Mouse (Mus musculus) liver, postnatal 0 days (tissue): ENCODE results near the gene Icam4. TPM values are rescaled to one million over a fixed set of nuclear protein-coding genes. Genes with fewer than 3 reads are reported as not detected.
A peak's percentile ranks its signal among the peaks of the same experiment; 100 is the strongest.

Source experiments
- ATAC-seq: fragments of 200-750 bp; cut with Nextera tagmentation; 2 replicates; pipeline ENCODE4 v1.8.0; 2017; ENCODE audit warnings: mild to moderate bottlenecking, moderate library complexity
- DNase-seq: peaks from one replicate; pipeline ENCODE4 v3.0.0-alpha.2; 2016
- H3K27ac ChIP-seq: fragments of 300-500 bp; sonication (generic); 2 replicates; pipeline ENCODE4 v1.5.1; 2014; ENCODE audit warnings: antibody characterized with exemption, moderate library complexity, mild to moderate bottlenecking, low read depth
- H3K27me3 ChIP-seq: fragments of 300-500 bp; sonication (generic); 2 replicates; pipeline ENCODE4 v1.6.1; 2014; ENCODE audit warnings: low read length, control low read depth, mixed read lengths; ENCODE audit not compliant: insufficient read depth
- H3K36me3 ChIP-seq: fragments of 300-500 bp; sonication (generic); replicated peaks from 2 replicates; pipeline ENCODE4 v1.6.1; 2014; ENCODE audit warnings: mild to moderate bottlenecking, control low read depth, low read length, moderate library complexity, mixed read lengths; ENCODE audit not compliant: insufficient read depth
- H3K4me1 ChIP-seq: fragments of 300-500 bp; sonication (generic); 2 replicates; pipeline ENCODE4 v1.6.1; 2014; ENCODE audit warnings: antibody characterized with exemption, mild to moderate bottlenecking, control low read depth; ENCODE audit not compliant: insufficient read depth
- H3K4me2 ChIP-seq: fragments of 300-500 bp; sonication (generic); 2 replicates; pipeline ENCODE4 v1.6.1; 2014; ENCODE audit warnings: low read depth, mild to moderate bottlenecking, low read length, moderate library complexity, mixed read lengths
- H3K4me3 ChIP-seq: fragments of 300-500 bp; sonication (generic); 2 replicates; pipeline ENCODE4 v1.5.1; 2014; ENCODE audit warnings: low read depth, low read length
- H3K9ac ChIP-seq: fragments of 300-500 bp; sonication (generic); replicated peaks from 2 replicates; pipeline ENCODE4 v1.6.1; 2014; ENCODE audit warnings: mild to moderate bottlenecking, moderate library complexity
- H3K9me3 ChIP-seq: fragments of 300-500 bp; sonication (generic); 2 replicates; pipeline ENCODE4 v1.6.1; 2016; ENCODE audit warnings: mild to moderate bottlenecking, control low read depth, low read length, mixed read lengths
- CTCF ChIP-seq: sonication (generic); IDR thresholded peaks from 2 replicates; pipeline ENCODE4 v1.5.1; 2016; ENCODE audit warnings: antibody characterized with exemption, low read depth
- EP300 ChIP-seq: IDR thresholded peaks from 2 replicates; pipeline ENCODE4 v1.6.1; 2016; ENCODE audit warnings: antibody characterized with exemption, low read depth, mild to moderate bottlenecking
- WGBS: fragments of 180-500 bp; shearing (Covaris S2); extraction: QIAGEN DNeasy Blood & Tissue Kit; methylation state at CpG from one replicate; pipeline ENCODE4 v1.1.7; 2014; ENCODE audit not compliant: insufficient replicate concordance; 5-methylcytosine and 5-hydroxymethylcytosine counted together
- polyA plus RNA-seq: library from polyadenylated mRNA; unstranded; fragments of >200 nt; fragmentation: Nextera tagmentation; extraction: Ambion mirVana; gene quantifications from 2 replicates; pipeline ENCODE4 v1.2.1, GENCODE M21; 2015

The Icam4 gene
- polyA plus RNA-seq, 1 experiment from 2014 or later, result 57.7 TPM

DNA sequence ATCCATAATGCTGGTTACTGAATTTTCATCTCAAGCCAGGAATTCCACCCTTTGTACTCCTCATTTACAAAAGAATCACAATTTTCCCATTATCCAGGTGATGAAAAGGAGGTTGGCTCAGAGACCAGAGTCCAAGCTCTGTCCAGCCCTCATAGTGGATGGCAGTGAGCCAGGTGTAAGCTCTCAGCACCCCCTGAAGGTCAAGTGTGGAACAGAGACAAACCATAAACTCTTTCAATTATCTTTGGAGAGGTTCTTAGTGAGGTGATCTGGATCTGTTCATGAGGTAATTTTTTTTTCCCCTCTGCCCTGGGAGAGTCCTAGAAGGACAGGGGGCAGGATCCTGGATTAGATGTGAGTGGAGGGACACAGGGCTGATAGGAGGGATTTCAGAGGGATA is 28.4 kb upstream of the Icam4 start:
- TF ChIP-seq CTCF, result peak; percentile 61
- no peak for TF ChIP-seq EP300
- peaks cover 14% of the 10 kb centered on the region for H3K36me3 ChIP-seq
- DNase-seq (peak; percentile 36), ATAC-seq (no peak)
- H3K4me3 ChIP-seq, result no peak overlapping the region
- no peak overlapping the region for H3K4me2 ChIP-seq
- no peak overlapping the region for H3K9ac ChIP-seq
- H3K9me3 ChIP-seq, result no peaks in the 10 kb centered on the region
- peaks cover 12% of the 10 kb centered on the region for H3K4me1 ChIP-seq
- H3K27me3 ChIP-seq, result no peaks in the 10 kb centered on the region
- no peak overlapping the region for H3K27ac ChIP-seq

DNA sequence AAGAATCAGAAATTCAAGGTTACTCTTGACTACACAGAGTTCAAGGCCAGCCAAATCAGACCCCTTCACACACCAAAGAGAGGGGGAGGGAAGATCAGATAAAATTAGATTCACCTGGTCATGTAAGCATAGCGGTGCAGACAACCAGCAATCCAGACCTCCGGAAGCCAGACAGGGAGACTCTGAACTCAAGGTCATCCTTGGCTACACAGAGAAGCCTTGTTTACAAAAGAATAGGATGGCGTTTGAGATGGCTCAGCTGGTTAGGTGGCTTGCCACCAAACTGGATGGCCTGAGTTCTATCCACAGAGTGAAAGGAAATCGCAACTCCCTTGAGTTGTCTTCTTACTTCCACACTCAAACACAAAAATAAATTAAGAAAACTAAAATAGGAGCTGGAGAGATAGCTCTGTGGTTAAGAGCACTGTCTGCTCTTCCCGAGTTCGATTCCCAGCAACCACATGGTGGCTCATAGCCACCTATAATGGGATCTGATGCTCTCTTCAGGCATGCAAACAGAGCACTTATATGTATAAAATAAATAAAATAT is 27.4 kb upstream of the Icam4 start:
- Histone ChIP-seq H3K4me2 (no peak overlapping the region), H3K4me3 (no peak overlapping the region), H3K9ac (no peak overlapping the region), H3K4me1 (peaks cover 12% of the 10 kb centered on the region), H3K9me3 (no peaks in the 10 kb centered on the region), H3K36me3 (peaks cover 21% of the 10 kb centered on the region), H3K27me3 (no peaks in the 10 kb centered on the region), H3K27ac (0 out of 2 replicates have a peak overlapping the region, but pooled peaks have one; percentile 11)
- no peak for DNase-seq
- WGBS, result 65% methylated on average over 6 of the region's 6 CpGs
- ATAC-seq, result no peak
- TF ChIP-seq CTCF, result no peak

DNA sequence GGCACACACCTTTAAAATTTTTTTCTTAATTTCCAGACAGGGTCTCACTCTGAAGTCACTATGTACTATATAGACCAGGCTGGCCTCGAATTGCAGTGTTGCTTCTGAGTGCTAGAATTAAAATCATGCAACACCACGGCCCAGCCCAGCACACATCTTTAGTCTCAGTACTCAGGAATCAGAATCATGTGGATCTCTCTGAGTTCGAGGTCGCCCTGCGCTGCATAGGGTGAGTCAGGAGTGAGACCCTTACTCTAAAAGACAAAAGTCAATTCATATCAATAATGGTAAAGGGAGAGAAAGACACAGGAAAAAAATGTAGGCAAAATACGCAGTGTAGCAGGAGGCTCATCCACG is 26.9 kb upstream of the Icam4 start:
- no peaks in the 10 kb centered on the region for H3K27me3 ChIP-seq
- H3K4me2 ChIP-seq, result peak overlapping the region; percentile 98
- no peak for DNase-seq
- peaks cover 12% of the 10 kb centered on the region for H3K4me1 ChIP-seq
- ATAC-seq, result peak; percentile 5
- H3K36me3 ChIP-seq, result peaks cover 27% of the 10 kb centered on the region
- peak overlapping the region; percentile 94 for H3K27ac ChIP-seq
- peak overlapping the region; percentile 91 for H3K9ac ChIP-seq
- WGBS, result 11% methylated on average over 7 of the region's 7 CpGs
- peak overlapping the region; percentile 94 for H3K4me3 ChIP-seq
- H3K9me3 ChIP-seq, result no peaks in the 10 kb centered on the region
- TF ChIP-seq EP300, result no peak
- no peak for TF ChIP-seq CTCF

DNA sequence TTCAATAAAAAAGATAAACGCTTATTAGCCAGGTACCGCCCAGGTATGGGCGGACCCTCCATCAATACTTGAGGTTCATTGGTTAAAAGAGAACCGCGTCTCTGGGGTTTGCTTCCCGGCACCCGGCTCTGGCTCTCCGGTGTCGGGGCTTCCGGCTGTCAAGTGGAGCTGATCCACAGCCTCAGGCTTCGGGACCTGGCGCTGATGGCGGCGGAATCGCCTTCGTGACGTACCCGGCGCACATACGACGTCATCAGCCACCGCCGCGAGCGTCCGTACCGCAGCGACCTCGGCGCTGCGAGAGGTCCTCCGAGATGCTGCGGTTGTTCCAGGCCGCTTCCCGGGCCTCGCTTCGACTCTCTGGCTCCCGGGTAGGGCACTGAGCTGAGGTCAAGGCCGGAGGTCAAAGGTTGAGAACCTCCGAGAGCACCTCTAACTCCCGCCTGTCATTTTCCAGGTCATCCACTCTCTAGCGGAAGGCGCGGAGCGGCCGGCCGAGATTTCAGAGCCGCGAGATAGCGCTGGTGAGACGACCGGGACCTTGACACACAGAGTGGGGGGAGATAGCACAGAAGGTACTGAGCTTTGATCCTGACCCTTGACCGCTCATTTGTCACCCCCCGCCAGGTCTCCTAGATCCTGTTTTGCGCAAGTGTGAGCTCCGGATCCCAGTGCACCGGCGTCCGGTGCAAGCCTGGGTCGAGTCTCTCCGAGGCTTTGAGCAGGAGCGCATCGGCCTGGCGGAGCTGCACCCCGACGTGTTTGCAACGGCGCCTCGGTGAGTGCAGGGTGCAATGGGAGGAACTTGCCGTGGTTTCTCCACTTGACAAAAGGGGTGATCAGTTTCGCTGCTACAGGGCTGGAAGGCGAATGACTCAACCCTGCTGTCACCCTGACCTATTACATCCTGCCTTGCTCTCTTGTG is 26.3 kb upstream of the Icam4 start, which contains the start of gene Mrpl4:
TSS of gene Mrpl4 (plus strand) at position 112 of the 925 bp plus-strand sequence.
- Histone ChIP-seq H3K9ac (peak within 1 kb of the TSS; percentile 91), H3K4me2 (peak within 1 kb of the TSS; percentile 98), H3K27me3 (no peaks in the 10 kb centered on the region), H3K9me3 (no peaks in the 10 kb centered on the region), H3K36me3 (peaks cover 33% of the 10 kb centered on the region), H3K4me1 (peaks cover 12% of the 10 kb centered on the region), H3K27ac (peak within 1 kb of the TSS; percentile 94), H3K4me3 (peak within 1 kb of the TSS; percentile 94)
- ATAC-seq (peak; percentile 88), DNase-seq (peak; percentile 92)
- under 1% methylated on average over 72 of the region's 72 CpGs for whole genome bisulfite sequencing
- TF ChIP-seq CTCF, result no peak
- no peak for TF ChIP-seq EP300

DNA sequence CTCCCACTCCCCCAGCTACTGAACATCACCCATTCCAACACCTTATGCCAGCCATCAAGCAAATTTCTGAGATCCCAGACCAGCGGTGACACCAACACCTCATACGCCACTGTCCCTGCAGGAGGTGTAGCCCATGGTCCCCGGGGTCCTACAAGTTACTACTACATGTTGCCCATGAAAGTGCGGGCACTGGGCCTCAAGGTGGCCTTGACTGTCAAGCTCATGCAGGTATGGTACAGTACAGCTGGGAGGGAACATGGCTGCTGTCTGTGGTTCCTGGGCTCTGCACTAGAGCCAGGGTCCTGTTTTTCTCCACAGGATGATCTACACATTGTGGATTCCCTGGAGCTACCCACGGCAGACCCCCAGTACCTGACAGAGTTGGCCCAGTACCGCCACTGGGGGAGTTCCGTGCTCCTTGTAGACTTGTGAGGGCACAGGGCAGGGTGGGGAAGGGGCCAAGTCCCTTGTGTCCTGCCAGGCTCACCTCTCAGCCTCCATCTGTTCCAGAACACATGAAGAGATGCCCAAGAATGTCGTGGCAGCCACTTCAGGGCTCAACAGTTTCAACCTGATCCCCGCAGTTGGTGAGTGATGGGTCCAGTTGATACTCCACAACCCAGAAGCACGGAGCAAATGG is 21.7 kb upstream of the Icam4 start:
- no peak for DNase-seq
- no peak for TF ChIP-seq CTCF
- no peak for TF ChIP-seq EP300

DNA sequence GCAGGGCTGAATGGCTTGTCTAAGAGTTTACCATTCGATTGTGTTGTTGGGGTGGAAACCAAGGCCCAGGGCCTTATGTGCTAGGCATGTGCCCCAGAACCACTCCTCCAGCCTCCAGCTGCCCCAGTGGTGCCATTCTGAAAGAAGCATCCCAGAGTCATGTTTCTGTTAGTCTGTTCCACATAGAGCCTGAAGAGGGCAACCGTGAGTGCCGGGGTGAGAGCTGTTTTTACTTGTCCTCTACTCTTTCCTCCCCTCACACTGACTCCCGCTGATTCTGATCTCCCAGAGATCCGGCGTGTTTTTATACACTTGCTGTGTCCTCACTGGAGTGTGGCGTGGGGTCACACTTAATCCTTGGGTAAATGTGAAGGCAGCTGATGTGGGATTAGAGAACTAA is 21.2 kb upstream of the Icam4 start:
- peaks cover 41% of the 10 kb centered on the region for H3K36me3 ChIP-seq
- peaks cover 20% of the 10 kb centered on the region for H3K4me1 ChIP-seq
- no peak for TF ChIP-seq EP300
- TF ChIP-seq CTCF, result peak; percentile 54
- no peak overlapping the region for H3K4me2 ChIP-seq
- H3K9ac ChIP-seq, result no peak overlapping the region
- no peak for DNase-seq
- no peak overlapping the region for H3K27ac ChIP-seq
- H3K4me3 ChIP-seq, result no peak overlapping the region
- H3K9me3 ChIP-seq, result no peaks in the 10 kb centered on the region
- no peaks in the 10 kb centered on the region for H3K27me3 ChIP-seq
- ATAC-seq, result no peak
- WGBS, result 78% methylated on average over 7 of the region's 7 CpGs

More for the DNA sequence above, 21.7 kb upstream of the Icam4 start:
- Histone ChIP-seq H3K27ac (no peak overlapping the region), H3K4me1 (peaks cover 18% of the 10 kb centered on the region), H3K4me3 (no peak overlapping the region), H3K27me3 (no peaks in the 10 kb centered on the region), H3K4me2 (no peak overlapping the region), H3K9ac (no peak overlapping the region), H3K36me3 (peaks cover 41% of the 10 kb centered on the region), H3K9me3 (no peaks in the 10 kb centered on the region)
- WGBS, result 87% methylated on average over 10 of the region's 10 CpGs
- ATAC-seq, result no peak
